Mouse (Mus musculus): ENCODE measurements around the gene Cst6. TPM values are rescaled to one million over a fixed set of nuclear protein-coding genes. Genes with fewer than 3 reads are reported as not detected.

The Cst6 gene
- total and polyA plus RNA-seq, 2 experiments from 2014 or later, result 0.76 to 9.6 TPM

GRCm38 (mm10) chr19:5388011-5388441 lies 38.7 kb upstream of the Cst6 start:
- ATAC-seq (peak; percentile 38), DNase-seq (peak; percentile 45)
- Histone ChIP-seq H3K4me1 (ENCODE audit: insufficient read depth) (peaks cover 19% of the 10 kb centered on the region), H3K36me3 (ENCODE audit: insufficient read depth) (peaks cover 23% of the 10 kb centered on the region), H3K9me3 (ENCODE audit: low read length) (no peaks in the 10 kb centered on the region), H3K9ac (peak overlapping the region; percentile 94), H3K4me3 (ENCODE audit: low read depth, low read length) (peak overlapping the region; percentile 99), H3K27ac (ENCODE audit: low read depth, low read length) (peak overlapping the region; percentile 91), H3K4me2 (ENCODE audit: low read depth) (peak overlapping the region; percentile 81), H3K27me3 (ENCODE audit: insufficient read depth, low read length) (no peaks in the 10 kb centered on the region)
- WGBS, result under 1% methylated on average over 43 of the region's 43 CpGs
- TF ChIP-seq CTCF (IDR thresholded peaks at IDR 0.05; ENCODE audit: low read depth), result no peak

- 88% methylated on average over 8 of the region's 8 CpGs for WGBS
- no peaks in the 10 kb centered on the region for H3K27me3 ChIP-seq (ENCODE audit: insufficient read depth, low read length)
- peaks cover 56% of the 10 kb centered on the region for H3K36me3 ChIP-seq (ENCODE audit: insufficient read depth)
- ATAC-seq (no peak), DNase-seq (no peak)
- H3K4me3 ChIP-seq (ENCODE audit: low read depth, low read length), result no peak overlapping the region
- H3K9ac ChIP-seq, result no peak overlapping the region
- no peak for TF ChIP-seq CTCF (IDR thresholded peaks at IDR 0.05; ENCODE audit: low read depth)
- no peaks in the 10 kb centered on the region for H3K9me3 ChIP-seq (ENCODE audit: low read length)
- H3K4me1 ChIP-seq (ENCODE audit: insufficient read depth), result peaks cover 15% of the 10 kb centered on the region
- H3K27ac ChIP-seq (ENCODE audit: low read depth, low read length), result no peak overlapping the region
- H3K4me2 ChIP-seq (ENCODE audit: low read depth), result no peak overlapping the region
These were observed 35.3 kb upstream of the Cst6 start for GRCm38 (mm10) chr19:5384715-5385114.

- H3K36me3 ChIP-seq (ENCODE audit: insufficient read depth), result peaks cover 70% of the 10 kb centered on the region
- no peak for ATAC-seq
- H3K4me3 ChIP-seq (ENCODE audit: low read depth, low read length), result no peak overlapping the region
- H3K27ac ChIP-seq (ENCODE audit: low read depth, low read length), result no peak overlapping the region
- H3K9me3 ChIP-seq (ENCODE audit: low read length), result no peaks in the 10 kb centered on the region
- no peak for DNase-seq
- no peak for TF ChIP-seq CTCF (IDR thresholded peaks at IDR 0.05; ENCODE audit: low read depth)
- H3K4me1 ChIP-seq (ENCODE audit: insufficient read depth), result peaks cover 9% of the 10 kb centered on the region
- no peak overlapping the region for H3K9ac ChIP-seq
- no peaks in the 10 kb centered on the region for H3K27me3 ChIP-seq (ENCODE audit: insufficient read depth, low read length)
- 92% methylated on average over 12 of the region's 12 CpGs for WGBS
- H3K4me2 ChIP-seq (ENCODE audit: low read depth), result no peak overlapping the region
These were observed 34.0 kb upstream of the Cst6 start for GRCm38 (mm10) chr19:5383326-5383725.

- Histone ChIP-seq H3K4me1 (ENCODE audit: insufficient read depth) (no peaks in the 10 kb centered on the region), H3K36me3 (ENCODE audit: insufficient read depth) (peaks cover 67% of the 10 kb centered on the region), H3K4me2 (ENCODE audit: low read depth) (no peak overlapping the region), H3K9ac (no peak overlapping the region), H3K9me3 (ENCODE audit: low read length) (no peaks in the 10 kb centered on the region), H3K4me3 (ENCODE audit: low read depth, low read length) (no peak overlapping the region), H3K27ac (ENCODE audit: low read depth, low read length) (no peak overlapping the region), H3K27me3 (ENCODE audit: insufficient read depth, low read length) (no peaks in the 10 kb centered on the region)
- WGBS, result 80% methylated on average over 1 of the region's 1 CpGs
- DNase-seq (peak; percentile 34), ATAC-seq (no peak)
- TF ChIP-seq CTCF (IDR thresholded peaks at IDR 0.05; ENCODE audit: low read depth), result no peak
These were observed 28.1 kb upstream of the Cst6 start for GRCm38 (mm10) chr19:5377446-5377845.

- H3K4me3 ChIP-seq (ENCODE audit: low read depth, low read length), result no peak overlapping the region
- no peaks in the 10 kb centered on the region for H3K27me3 ChIP-seq (ENCODE audit: insufficient read depth, low read length)
- no peak overlapping the region for H3K9ac ChIP-seq
- no peak overlapping the region for H3K27ac ChIP-seq (ENCODE audit: low read depth, low read length)
- TF ChIP-seq CTCF (IDR thresholded peaks at IDR 0.05; ENCODE audit: low read depth), result no peak
- H3K4me1 ChIP-seq (ENCODE audit: insufficient read depth), result no peaks in the 10 kb centered on the region
- ATAC-seq (no peak), DNase-seq (no peak)
- H3K4me2 ChIP-seq (ENCODE audit: low read depth), result no peak overlapping the region
- peaks cover 62% of the 10 kb centered on the region for H3K36me3 ChIP-seq (ENCODE audit: insufficient read depth)
- H3K9me3 ChIP-seq (ENCODE audit: low read length), result no peaks in the 10 kb centered on the region
- WGBS, result 87% methylated on average over 4 of the region's 4 CpGs
These were observed 25.4 kb upstream of the Cst6 start for GRCm38 (mm10) chr19:5374748-5375147.

GRCm38 (mm10) chr19:5374177-5374576 lies 24.8 kb upstream of the Cst6 start:
- Histone ChIP-seq H3K4me3 (ENCODE audit: low read depth, low read length) (no peak overlapping the region), H3K4me2 (ENCODE audit: low read depth) (no peak overlapping the region), H3K36me3 (ENCODE audit: insufficient read depth) (peaks cover 62% of the 10 kb centered on the region), H3K9ac (no peak overlapping the region), H3K4me1 (ENCODE audit: insufficient read depth) (no peaks in the 10 kb centered on the region), H3K27me3 (ENCODE audit: insufficient read depth, low read length) (no peaks in the 10 kb centered on the region), H3K9me3 (ENCODE audit: low read length) (no peaks in the 10 kb centered on the region), H3K27ac (ENCODE audit: low read depth, low read length) (no peak overlapping the region)
- DNase-seq, result no peak
- 82% methylated on average over 4 of the region's 4 CpGs for WGBS
- no peak for TF ChIP-seq CTCF (IDR thresholded peaks at IDR 0.05; ENCODE audit: low read depth)
- ATAC-seq, result no peak

- Histone ChIP-seq H3K27ac (ENCODE audit: low read depth, low read length) (no peak overlapping the region), H3K36me3 (ENCODE audit: insufficient read depth) (peaks cover 58% of the 10 kb centered on the region), H3K4me2 (ENCODE audit: low read depth) (no peak overlapping the region), H3K4me1 (ENCODE audit: insufficient read depth) (peaks cover 4% of the 10 kb centered on the region), H3K9ac (no peak overlapping the region), H3K4me3 (ENCODE audit: low read depth, low read length) (no peak overlapping the region), H3K9me3 (ENCODE audit: low read length) (no peaks in the 10 kb centered on the region), H3K27me3 (ENCODE audit: insufficient read depth, low read length) (no peaks in the 10 kb centered on the region)
- no peak for TF ChIP-seq CTCF (IDR thresholded peaks at IDR 0.05; ENCODE audit: low read depth)
- DNase-seq (no peak), ATAC-seq (no peak)
- WGBS, result 94% methylated on average over 7 of the region's 7 CpGs
These were observed 23.4 kb upstream of the Cst6 start for GRCm38 (mm10) chr19:5372724-5373123.
